Mouse (Mus musculus): ENCODE data around the gene Eme2. TPM values are rescaled to one million over a fixed set of nuclear protein-coding genes. Genes with fewer than 3 reads are reported as not detected.

Eme2 gene
- total RNA-seq, 1 experiment = 21.8 TPM

GRCm38 (mm10) chr17:24842631-24843030, 52.3 kb downstream of the Eme2 start:
- Histone ChIP-seq H3K9me3 (ENCODE audit: control insufficient read depth, insufficient read depth, low read depth, low read length) (no peaks in the 10 kb centered on the region), H3K9ac (ENCODE audit: insufficient read depth, low read depth, low read length, poor library complexity, severe bottlenecking) (no peak overlapping the region), H3K4me1 (ENCODE audit: control insufficient read depth in 2 of 2, insufficient read depth in 2 of 2, low read length in 2 of 2, poor library complexity in 1 of 2) (0 out of 4 replicates have a peak, but pooled peaks cover 0 to 1% of the 10 kb centered on the region in 2 experiments), H3K4me3 (ENCODE audit: insufficient read depth in 1 of 2, low read depth in 1 of 2, low read length in 2 of 2, poor library complexity in 1 of 2, severe bottlenecking in 1 of 2) (no peak overlapping the region), H3K27ac (ENCODE audit: insufficient read depth, low read depth, low read length, poor library complexity, severe bottlenecking) (no peak overlapping the region), H3K36me3 (ENCODE audit: control insufficient read depth, insufficient read depth, low read length, poor library complexity, severe bottlenecking) (no peaks in the 10 kb centered on the region; the same call in 1 of the 2 replicates)
- in situ Hi-C loops (cut with MboI; ENCODE audit: low sequenced_read_pairs in 2 of 2, unreplicated experiment in 2 of 2) = no loop called here
- TF ChIP-seq ZC3H11A (IDR thresholded peaks at IDR 0.05; ENCODE audit: borderline replicate concordance, low read depth, low read length) = no peak
- no peak for TF ChIP-seq CHD2 (IDR thresholded peaks at IDR 0.05; ENCODE audit: low read depth, low read length)
- no peak for TF ChIP-seq HCFC1 (IDR thresholded peaks at IDR 0.05; ENCODE audit: borderline replicate concordance, insufficient read depth, low read length)
- TF ChIP-seq ZNF384 (IDR thresholded peaks at IDR 0.05; ENCODE audit: low read depth, low read length) = no peak
- TF ChIP-seq MAFK (IDR thresholded peaks at IDR 0.05; ENCODE audit: insufficient read depth, low read depth, low read length) = no peak
- DNase-seq (ENCODE audit: low read depth, low spot score) = no peak

DNA sequence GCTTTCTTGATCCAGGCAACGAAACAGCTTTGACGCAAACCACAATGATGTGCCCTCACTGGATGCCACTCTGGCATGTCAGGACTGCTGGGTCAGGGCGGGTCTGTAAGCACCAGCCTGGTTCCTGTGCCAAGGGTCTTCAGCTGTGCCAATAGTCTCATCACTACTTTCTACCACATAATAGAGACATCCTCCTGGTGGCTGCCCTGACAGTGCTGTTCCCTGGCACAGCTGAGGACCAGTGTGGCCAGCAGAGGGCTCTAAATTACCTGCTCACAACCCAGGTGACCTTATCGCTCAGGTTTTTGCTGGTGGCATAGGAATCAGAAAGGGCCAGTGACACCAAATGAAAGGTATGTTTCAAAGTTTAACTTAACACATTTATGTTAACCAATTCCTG, 53.8 kb downstream of the Eme2 start:
- no peak for DNase-seq (ENCODE audit: low read depth, low spot score)
- TF ChIP-seq ZC3H11A (IDR thresholded peaks at IDR 0.05; ENCODE audit: borderline replicate concordance, low read depth, low read length) (no peak), ZNF384 (IDR thresholded peaks at IDR 0.05; ENCODE audit: low read depth, low read length) (no peak), MAFK (IDR thresholded peaks at IDR 0.05; ENCODE audit: insufficient read depth, low read depth, low read length) (no peak), CHD2 (IDR thresholded peaks at IDR 0.05; ENCODE audit: low read depth, low read length) (no peak), HCFC1 (IDR thresholded peaks at IDR 0.05; ENCODE audit: borderline replicate concordance, insufficient read depth, low read length) (no peak)
- H3K9ac ChIP-seq (ENCODE audit: insufficient read depth, low read depth, low read length, poor library complexity, severe bottlenecking) = no peak overlapping the region
- no peaks in the 10 kb centered on the region for H3K9me3 ChIP-seq (ENCODE audit: control insufficient read depth, insufficient read depth, low read depth, low read length)
- H3K36me3 ChIP-seq (ENCODE audit: control insufficient read depth, insufficient read depth, low read length, poor library complexity, severe bottlenecking) = no peaks in the 10 kb centered on the region
- H3K4me1 ChIP-seq (ENCODE audit: control insufficient read depth in 2 of 2, insufficient read depth in 2 of 2, low read length in 2 of 2, poor library complexity in 1 of 2) = 0 out of 4 replicates have a peak, but pooled peaks cover 0 to 1% of the 10 kb centered on the region in 2 experiments
- H3K4me3 ChIP-seq (ENCODE audit: insufficient read depth in 1 of 2, low read depth in 1 of 2, low read length in 2 of 2, poor library complexity in 1 of 2, severe bottlenecking in 1 of 2) = no peak overlapping the region
- in situ Hi-C loops (cut with MboI; ENCODE audit: low sequenced_read_pairs in 2 of 2, unreplicated experiment in 2 of 2) = no loop called here
- H3K27ac ChIP-seq (ENCODE audit: insufficient read depth, low read depth, low read length, poor library complexity, severe bottlenecking) = no peak overlapping the region

DNA sequence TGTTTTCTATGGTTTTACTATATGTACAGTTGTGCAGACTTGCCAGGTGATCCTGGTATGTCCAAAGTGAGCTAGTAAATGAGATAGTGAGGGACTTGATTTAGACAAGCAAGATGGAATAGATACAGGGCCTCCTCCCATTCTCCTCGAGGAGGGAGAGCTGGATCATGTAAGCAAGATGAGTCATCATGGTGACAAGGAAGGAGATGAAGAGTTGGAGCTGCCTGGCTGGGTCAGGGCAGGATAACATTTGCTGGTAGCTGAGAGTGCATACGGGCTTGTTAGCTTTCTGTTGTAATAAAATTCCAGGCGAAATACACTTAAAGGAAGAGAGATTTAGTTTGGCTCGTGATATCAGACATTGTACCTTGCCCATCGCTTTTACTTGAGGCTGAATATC, 54.5 kb downstream of the Eme2 start:
- Histone ChIP-seq H3K36me3 (ENCODE audit: control insufficient read depth, insufficient read depth, low read length, poor library complexity, severe bottlenecking) (no peaks in the 10 kb centered on the region), H3K27ac (ENCODE audit: insufficient read depth, low read depth, low read length, poor library complexity, severe bottlenecking) (no peak overlapping the region), H3K4me1 (ENCODE audit: control insufficient read depth in 2 of 2, insufficient read depth in 2 of 2, low read length in 2 of 2, poor library complexity in 1 of 2) (0 out of 4 replicates have a peak, but pooled peaks cover 0 to 1% of the 10 kb centered on the region in 2 experiments), H3K4me3 (ENCODE audit: insufficient read depth in 1 of 2, low read depth in 1 of 2, low read length in 2 of 2, poor library complexity in 1 of 2, severe bottlenecking in 1 of 2) (no peak overlapping the region), H3K9ac (ENCODE audit: insufficient read depth, low read depth, low read length, poor library complexity, severe bottlenecking) (no peak overlapping the region), H3K9me3 (ENCODE audit: control insufficient read depth, insufficient read depth, low read depth, low read length) (no peaks in the 10 kb centered on the region)
- no peak for TF ChIP-seq CHD2 (IDR thresholded peaks at IDR 0.05; ENCODE audit: low read depth, low read length)
- TF ChIP-seq MAFK (IDR thresholded peaks at IDR 0.05; ENCODE audit: insufficient read depth, low read depth, low read length) = no peak
- TF ChIP-seq ZNF384 (IDR thresholded peaks at IDR 0.05; ENCODE audit: low read depth, low read length) = no peak
- no peak for TF ChIP-seq HCFC1 (IDR thresholded peaks at IDR 0.05; ENCODE audit: borderline replicate concordance, insufficient read depth, low read length)
- no peak for TF ChIP-seq ZC3H11A (IDR thresholded peaks at IDR 0.05; ENCODE audit: borderline replicate concordance, low read depth, low read length)
- no peak for DNase-seq (ENCODE audit: low read depth, low spot score)
- in situ Hi-C loops (cut with MboI; ENCODE audit: low sequenced_read_pairs in 2 of 2, unreplicated experiment in 2 of 2) = no loop called here

DNA sequence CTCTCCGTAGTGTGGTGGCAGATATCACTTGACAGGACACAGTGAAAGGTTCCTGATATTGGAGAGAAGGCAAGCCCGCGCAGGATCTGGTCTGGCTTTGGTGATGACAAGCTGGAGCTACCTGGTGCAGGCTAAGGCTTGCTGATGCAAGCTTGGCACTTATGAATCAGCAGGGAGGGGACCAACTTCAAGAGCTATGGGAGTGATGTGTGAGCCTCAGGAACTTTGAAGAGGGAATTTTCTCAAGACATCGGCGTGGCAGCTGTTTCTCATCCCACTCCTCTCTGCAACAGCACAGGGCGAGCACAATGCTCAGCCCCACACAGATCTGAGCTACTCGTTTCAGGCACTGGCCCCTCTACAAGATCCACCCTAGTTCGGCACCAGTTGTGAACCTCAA, 55.0 kb downstream of the Eme2 start, which contains the start of gene Hagh:
TSS of gene Hagh (plus strand) at position 302 of the 400 bp plus-strand sequence.
- H3K36me3 ChIP-seq (ENCODE audit: control insufficient read depth, insufficient read depth, low read length, poor library complexity, severe bottlenecking) = no peaks in the 10 kb centered on the region
- H3K4me3 ChIP-seq (ENCODE audit: insufficient read depth in 1 of 2, low read depth in 1 of 2, low read length in 2 of 2, poor library complexity in 1 of 2, severe bottlenecking in 1 of 2) = no peak within 1 kb of the TSS
- H3K9me3 ChIP-seq (ENCODE audit: control insufficient read depth, insufficient read depth, low read depth, low read length) = no peaks in the 10 kb centered on the region
- no peak within 1 kb of the TSS for H3K27ac ChIP-seq (ENCODE audit: insufficient read depth, low read depth, low read length, poor library complexity, severe bottlenecking)
- H3K9ac ChIP-seq (ENCODE audit: insufficient read depth, low read depth, low read length, poor library complexity, severe bottlenecking) = no peak within 1 kb of the TSS
- in situ Hi-C loops (cut with MboI; ENCODE audit: low sequenced_read_pairs in 2 of 2, unreplicated experiment in 2 of 2) = no loop called here
- no peak for DNase-seq (ENCODE audit: low read depth, low spot score)
- H3K4me1 ChIP-seq (ENCODE audit: control insufficient read depth in 2 of 2, insufficient read depth in 2 of 2, low read length in 2 of 2, poor library complexity in 1 of 2) = 0 out of 4 replicates have a peak, but pooled peaks cover 0 to 1% of the 10 kb centered on the region in 2 experiments
- TF ChIP-seq ZC3H11A (IDR thresholded peaks at IDR 0.05; ENCODE audit: borderline replicate concordance, low read depth, low read length) = no peak
- no peak for TF ChIP-seq ZNF384 (IDR thresholded peaks at IDR 0.05; ENCODE audit: low read depth, low read length)
- TF ChIP-seq CHD2 (IDR thresholded peaks at IDR 0.05; ENCODE audit: low read depth, low read length) = no peak
- TF ChIP-seq MAFK (IDR thresholded peaks at IDR 0.05; ENCODE audit: insufficient read depth, low read depth, low read length) = no peak
- no peak for TF ChIP-seq HCFC1 (IDR thresholded peaks at IDR 0.05; ENCODE audit: borderline replicate concordance, insufficient read depth, low read length)

Other genes with a start within 250 kb of the Eme2 start
- 11.4 and 22.7 TPM in 2 replicates for gene Slc9a3r2, start 244.8 kb downstream of the Eme2 start, total RNA-seq (2012; rRNA removed)
- gene Npw, start 236.6 kb downstream of the Eme2 start, total RNA-seq (2012; rRNA removed) = 3.0 and 6.0 TPM in 2 replicates
- 39.7 and 55.9 TPM in 2 replicates for gene Zfp598, start 225.4 kb downstream of the Eme2 start, total RNA-seq (2012; rRNA removed)
- 4.1 and 13.1 TPM in 2 replicates for gene Syngr3, start 205.1 kb downstream of the Eme2 start, total RNA-seq (2012; rRNA removed)
- 61.8 and 63.4 TPM in 2 replicates for gene Gfer, start 198.9 kb downstream of the Eme2 start, total RNA-seq (2012; rRNA removed)
- 2.9 and 7.5 TPM in 2 replicates for gene Noxo1, start 198.9 kb downstream of the Eme2 start, total RNA-seq (2012; rRNA removed)
- 108 and 119 TPM in 2 replicates for gene Tbl3, start 187.4 kb downstream of the Eme2 start, total RNA-seq (2012; rRNA removed)
- 0.71 and 0.95 TPM in 2 replicates for gene Rnf151, start 177.0 kb downstream of the Eme2 start, total RNA-seq (2012; rRNA removed)
- 3,495 and 3,661 TPM in 2 replicates for gene Rps2, start 177.0 kb downstream of the Eme2 start, total RNA-seq (2012; rRNA removed)
- 147 and 191 TPM in 2 replicates for gene Ndufb10, start 170.6 kb downstream of the Eme2 start, total RNA-seq (2012; rRNA removed)
- 0.16 and 0.67 TPM in 2 replicates for gene Rpl3l, start 167.3 kb downstream of the Eme2 start, total RNA-seq (2012; rRNA removed)
- gene Msrb1, start 158.4 kb downstream of the Eme2 start, total RNA-seq (2012; rRNA removed) = 23.5 and 30.2 TPM in 2 replicates
- gene Hs3st6, start 142.1 kb downstream of the Eme2 start, total RNA-seq (2012; rRNA removed) = 1.6 and 2.3 TPM in 2 replicates
- gene Meiob, start 90.8 kb downstream of the Eme2 start, total RNA-seq (2012; rRNA removed) = 0.13 and 0.42 TPM in 2 replicates
- 37.3 and 40.5 TPM in 2 replicates for gene Hagh, start 54.9 kb downstream of the Eme2 start, total RNA-seq (2012; rRNA removed)
- gene Fahd1, start 44.7 kb downstream of the Eme2 start, total RNA-seq (2012; rRNA removed) = 9.7 and 9.8 TPM in 2 replicates
- 2.5 and 5.8 TPM in 2 replicates for gene Igfals, start 29.1 kb downstream of the Eme2 start, total RNA-seq (2012; rRNA removed)
- 85.8 and 118 TPM in 2 replicates for gene Nubp2, start 8.7 kb downstream of the Eme2 start, total RNA-seq (2012; rRNA removed)
- gene Spsb3, start 8.4 kb downstream of the Eme2 start, total RNA-seq (2012; rRNA removed) = 34.2 and 37.1 TPM in 2 replicates
- gene Mrps34, start within 50 bp of the Eme2 start, total RNA-seq (2012; rRNA removed) = 36.1 and 39.6 TPM in 2 replicates
- gene Nme3, start 1.4 kb upstream of the Eme2 start, total RNA-seq (2012; rRNA removed) = 59.4 and 84.1 TPM in 2 replicates
- 55.7 and 63.7 TPM in 2 replicates for gene Mapk8ip3, start 41.9 kb upstream of the Eme2 start, total RNA-seq (2012; rRNA removed)
- 90.3 and 105 TPM in 2 replicates for gene Jpt2, start 65.6 kb upstream of the Eme2 start, total RNA-seq (2012; rRNA removed)
- gene Cramp1l, start 120.7 kb upstream of the Eme2 start, total RNA-seq (2012; rRNA removed) = 9.1 and 11.6 TPM in 2 replicates
- gene Ift140, start 121.0 kb upstream of the Eme2 start, total RNA-seq (2012; rRNA removed) = 8.1 and 12.1 TPM in 2 replicates
- 0.32 and 0.62 TPM in 2 replicates for gene Tmem204, start 188.5 kb upstream of the Eme2 start, total RNA-seq (2012; rRNA removed)
- gene Telo2, start 220.9 kb upstream of the Eme2 start, total RNA-seq (2012; rRNA removed) = 34.2 and 47.3 TPM in 2 replicates
- gene Ptx4, start 225.7 kb upstream of the Eme2 start, total RNA-seq (2012; rRNA removed) = not detected in 2 replicates
- 35.0 and 62.4 TPM in 2 replicates for gene Clcn7, start 238.3 kb upstream of the Eme2 start, total RNA-seq (2012; rRNA removed)

All from ES-E14 (cell line).